Comparison of ENCODE assay signal across 14 mouse cellular contexts in the genomic region with DNA sequence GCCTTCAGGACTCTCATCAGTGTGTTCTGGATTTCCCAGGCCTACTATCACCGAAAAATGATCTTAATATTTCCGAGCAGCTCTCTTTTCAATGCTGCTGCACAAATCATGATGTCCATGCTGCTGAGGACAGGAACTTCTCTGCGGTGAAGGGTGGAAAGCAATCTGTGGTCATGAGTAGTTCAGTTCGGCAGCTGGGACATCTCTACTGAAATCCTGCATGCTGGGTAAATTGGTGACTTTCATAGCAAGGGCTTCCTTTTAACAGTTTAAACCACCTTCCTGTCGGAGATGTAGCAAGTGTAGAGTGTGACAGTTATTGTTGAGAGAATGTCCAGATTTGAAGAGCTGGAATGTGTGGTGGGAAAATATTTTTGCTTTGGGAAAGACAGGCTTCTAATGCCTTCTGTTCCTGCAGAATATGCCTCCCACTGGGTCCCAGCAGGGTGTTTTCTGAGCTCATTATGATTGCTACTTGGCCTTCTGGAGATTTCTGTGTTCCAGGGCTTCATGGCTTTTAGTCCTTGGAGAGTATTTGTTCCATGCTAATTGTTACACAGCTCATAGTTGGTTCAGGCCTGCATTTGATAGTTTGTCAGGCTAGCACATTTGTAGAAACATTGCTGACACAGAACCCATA.
DNase-seq lines count a peak whose midpoint lies in the region; ATAC-seq and TF ChIP-seq lines count a peak whose summit lies in the region.
"Had no signal": no experiment of that assay in that cellular context is flagged by ENCODE, and none has a peak within 500 bp of the region (broad histone marks: within the 10 kb centered on the region; RNA-seq: fewer than 3 reads in every experiment).

No protein-coding gene starts in this region.

- no peak overlapping the region for H3K27ac ChIP-seq in heart, adult 2 months
- no peak overlapping the region for H3K27ac ChIP-seq in midbrain, embryonic 14.5 days (replicated peaks; ENCODE audit: low read depth, low read length)
- no peak overlapping the region for H3K27ac ChIP-seq in midbrain, embryonic 16.5 days (ENCODE audit: low read length)
- H3K27ac ChIP-seq in limb, embryonic 10.5 days, result no peak overlapping the region
- H3K27ac ChIP-seq: forebrain, embryonic 10.5 days; liver, embryonic 12.5 days; stomach, postnatal 0 days had no signal

- H3K4me2 ChIP-seq in midbrain, embryonic 14.5 days (ENCODE audit: low read length), result no peak overlapping the region
- no peak overlapping the region for H3K4me2 ChIP-seq in midbrain, embryonic 16.5 days (ENCODE audit: low read length)
- H3K4me2 ChIP-seq: liver, embryonic 12.5 days had no signal

- no peaks in the 10 kb centered on the region for H3K4me1 ChIP-seq in heart, adult 2 months (ENCODE audit: control insufficient read depth, insufficient read depth, low read length)
- no peaks in the 10 kb centered on the region for H3K4me1 ChIP-seq in midbrain, embryonic 14.5 days (ENCODE audit: control insufficient read depth, insufficient read depth, low read length)
- no peaks in the 10 kb centered on the region for H3K4me1 ChIP-seq in midbrain, embryonic 16.5 days (ENCODE audit: control insufficient read depth, insufficient read depth, low read length)
- peaks cover 4% of the 10 kb centered on the region; the same call in 1 of the 2 replicates for H3K4me1 ChIP-seq in limb, embryonic 10.5 days
- H3K4me1 ChIP-seq: forebrain, embryonic 10.5 days; liver, embryonic 12.5 days had no signal

- TF ChIP-seq CTCF in heart, adult 2 months (IDR thresholded peaks at IDR 0.05), result no peak

- H3K36me3 ChIP-seq in heart, adult 2 months (ENCODE audit: control insufficient read depth, insufficient read depth, low read length), result no peaks in the 10 kb centered on the region
- H3K36me3 ChIP-seq in midbrain, embryonic 14.5 days (ENCODE audit: control insufficient read depth, insufficient read depth, low read length), result no peaks in the 10 kb centered on the region
- H3K36me3 ChIP-seq in midbrain, embryonic 16.5 days (ENCODE audit: control insufficient read depth, insufficient read depth, low read length), result no peaks in the 10 kb centered on the region
- no peaks in the 10 kb centered on the region for H3K36me3 ChIP-seq in limb, embryonic 10.5 days
- H3K36me3 ChIP-seq: forebrain, embryonic 10.5 days; liver, embryonic 12.5 days had no signal

- H3K9ac ChIP-seq in heart, adult 2 months (ENCODE audit: low read depth, low read length), result no peak overlapping the region
- no peak overlapping the region for H3K9ac ChIP-seq in midbrain, embryonic 14.5 days (replicated peaks; ENCODE audit: low read length)
- no peak overlapping the region for H3K9ac ChIP-seq in midbrain, embryonic 16.5 days (ENCODE audit: low read depth, low read length)
- H3K9ac ChIP-seq: liver, embryonic 12.5 days had no signal

- no peak for TF ChIP-seq POLR2A in heart, adult 2 months (IDR thresholded peaks at IDR 0.05; ENCODE audit: insufficient read depth, low read depth, low read length)

- no peak for TF ChIP-seq EP300 in heart, adult 2 months (IDR thresholded peaks at IDR 0.05; ENCODE audit: insufficient read depth, low read depth, low read length)

- H3K79me2 ChIP-seq in heart, adult 2 months (replicated peaks; ENCODE audit: control insufficient read depth, insufficient read depth, low read length), result no peaks in the 10 kb centered on the region

- H3K4me3 ChIP-seq in heart, adult 2 months, result no peak overlapping the region
- no peak overlapping the region for H3K4me3 ChIP-seq in midbrain, embryonic 14.5 days (replicated peaks; ENCODE audit: low read depth, low read length)
- no peak overlapping the region for H3K4me3 ChIP-seq in midbrain, embryonic 16.5 days (ENCODE audit: low read depth, low read length)
- H3K4me3 ChIP-seq in limb, embryonic 10.5 days, result no peak overlapping the region
- H3K4me3 ChIP-seq: forebrain, embryonic 10.5 days; liver, embryonic 12.5 days had no signal

- intact Hi-C loops in heart, adult 2 months (cut with DNase I), result no loop called here

- WGBS in heart, adult 2 months, result 71% methylated on average over 5 of the region's 5 CpGs
- WGBS in midbrain, embryonic 14.5 days, result 74% methylated on average over 5 of the region's 5 CpGs
- WGBS in midbrain, embryonic 16.5 days, result 81% methylated on average over 5 of the region's 5 CpGs
- 91% methylated on average over 5 of the region's 5 CpGs for WGBS in limb, embryonic 10.5 days

- peak; percentile 22 for DNase-seq in heart, adult 8-10 months (ENCODE audit: low spot score)
- no peak for DNase-seq in heart, adult 2 months
- DNase-seq in midbrain, embryonic 14.5 days, result peak; percentile 15
- peak; percentile 40 to 45 for DNase-seq in cerebellum, postnatal 36 days
- DNase-seq in limb, embryonic 10.5 days (ENCODE audit: low spot score), result no peak
- DNase-seq in liver, result no peak
- DNase-seq in natural killer cell, adult 2 months (ENCODE audit: low spot score in 2 of 2), result no peak
- DNase-seq: lung, postnatal 4 days had no signal

- H3K9me3 ChIP-seq in midbrain, embryonic 14.5 days (ENCODE audit: control insufficient read depth, low read length), result no peaks in the 10 kb centered on the region
- no peaks in the 10 kb centered on the region for H3K9me3 ChIP-seq in midbrain, embryonic 16.5 days (replicated peaks; ENCODE audit: control insufficient read depth, low read length, poor library complexity, severe bottlenecking)
- H3K9me3 ChIP-seq in limb, embryonic 10.5 days (replicated peaks), result no peaks in the 10 kb centered on the region
- H3K9me3 ChIP-seq: forebrain, embryonic 10.5 days had no signal

- H3K27me3 ChIP-seq in heart, adult 2 months (ENCODE audit: control insufficient read depth, insufficient read depth, low read length), result no peaks in the 10 kb centered on the region
- no peaks in the 10 kb centered on the region for H3K27me3 ChIP-seq in midbrain, embryonic 14.5 days (ENCODE audit: control insufficient read depth, insufficient read depth, low read length)
- H3K27me3 ChIP-seq in midbrain, embryonic 16.5 days (ENCODE audit: control insufficient read depth, insufficient read depth, low read depth, low read length), result no peaks in the 10 kb centered on the region
- H3K27me3 ChIP-seq in limb, embryonic 10.5 days (ENCODE audit: low read depth, poor library complexity, severe bottlenecking), result no peaks in the 10 kb centered on the region
- H3K27me3 ChIP-seq: liver, embryonic 12.5 days had no signal

- no peak for ATAC-seq in midbrain, embryonic 14.5 days (ENCODE audit: low FRiP score, low TSS enrichment)
- no peak for ATAC-seq in midbrain, embryonic 16.5 days
- ATAC-seq: activated CD4-positive, CD25-positive, alpha-beta regulatory T cell, adult 4 months; intestine, postnatal 0 days; liver, embryonic 12.5 days had no signal

Comparison
In these comparisons a context has a peak if more than half of its experiments do, and no peak if none do; other contexts are left out.
1. DNase-seq: peak in heart, adult 8-10 months (single experiment), midbrain, embryonic 14.5 days (single experiment) and cerebellum, postnatal 36 days (2 of 2); none in heart, adult 2 months (0 of 2), limb, embryonic 10.5 days (single experiment), liver (single experiment) and natural killer cell, adult 2 months (0 of 2).